ENCODE assay signal across 20 mouse cellular contexts in genomic region chr2:92474920-92475319, GRCm38 (mm10). TPM values are rescaled to one million over a fixed set of nuclear protein-coding genes. Genes with fewer than 3 reads are reported as not detected.
A peak's percentile ranks its signal among the peaks of the same experiment; 100 is the strongest.
DNase-seq lines count a peak whose midpoint lies in the region; ATAC-seq and TF ChIP-seq lines count a peak whose summit lies in the region.
"Had no signal": no experiment of that assay in that cellular context is flagged by ENCODE, and none has a peak within 500 bp of the region (broad histone marks: within the 10 kb centered on the region; RNA-seq: fewer than 3 reads in every experiment).

No protein-coding gene starts in this region.

- H3K9me3 ChIP-seq in intestine, postnatal 0 days (ENCODE audit: control insufficient read depth) = no peaks in the 10 kb centered on the region
- H3K9me3 ChIP-seq: embryonic facial prominence, embryonic 12.5 days; forebrain, embryonic 12.5 days; heart, embryonic 15.5 days had no signal

- peak; percentile 33; the same call in 1 of the 2 replicates for TF ChIP-seq CTCF in intestine, postnatal 0 days (IDR thresholded peaks at IDR 0.05; ENCODE audit: low read depth)

- H3K9ac ChIP-seq in intestine, postnatal 0 days (ENCODE audit: low read depth, low read length) = no peak overlapping the region
- H3K9ac ChIP-seq: embryonic facial prominence, embryonic 12.5 days; forebrain, embryonic 12.5 days; heart, embryonic 15.5 days; hindbrain, embryonic 14.5 days had no signal

- no peak overlapping the region for H3K4me3 ChIP-seq in intestine, postnatal 0 days (ENCODE audit: low read depth, low read length)
- H3K4me3 ChIP-seq: embryonic facial prominence, embryonic 12.5 days; forebrain, embryonic 12.5 days; heart, adult 2 months; heart, embryonic 15.5 days had no signal

- no peaks in the 10 kb centered on the region for H3K36me3 ChIP-seq in intestine, postnatal 0 days (ENCODE audit: control insufficient read depth, insufficient read depth)
- H3K36me3 ChIP-seq: embryonic facial prominence, embryonic 12.5 days; forebrain, embryonic 12.5 days; heart, embryonic 15.5 days had no signal

- DNase-seq in ES-CJ7 (ENCODE audit: low read depth, low spot score) = peak; percentile 70
- peak; percentile 65 for DNase-seq in ZHBTc4 (ENCODE audit: low read depth, low spot score)
- DNase-seq in frontal cortex, postnatal 25 days (ENCODE audit: low spot score in 2 of 2) = no peak
- no peak for DNase-seq in spleen, postnatal 14 days (ENCODE audit: low spot score in 2 of 2)
- no peak for DNase-seq in ovary, postnatal 10 days (ENCODE audit: low spot score)
- DNase-seq in layer of hippocampus, adult 11-12 months (ENCODE audit: low spot score) = no peak
- DNase-seq: adrenal gland, postnatal 10 days; cerebellum, adult 11 months; cerebellum, adult 8-10 months; cerebellum, postnatal 25 days; gastrocnemius, postnatal 14 days; heart, adult 2 months; heart, postnatal 14 days had no signal

- 75% methylated on average over 3 of the region's 3 CpGs for WGBS in intestine, postnatal 0 days

- no peaks in the 10 kb centered on the region; the same call in 1 of the 2 replicates for H3K27me3 ChIP-seq in intestine, postnatal 0 days (replicated peaks; ENCODE audit: control insufficient read depth, insufficient read depth, low read length)
- H3K27me3 ChIP-seq: embryonic facial prominence, embryonic 12.5 days; forebrain, embryonic 12.5 days; heart, embryonic 15.5 days had no signal

- ATAC-seq in intestine, postnatal 0 days = peak; percentile 66
- ATAC-seq: forebrain, embryonic 16.5 days had no signal

- no peak overlapping the region for H3K27ac ChIP-seq in intestine, postnatal 0 days (ENCODE audit: low read depth, low read length)
- H3K27ac ChIP-seq: embryonic facial prominence, embryonic 12.5 days; forebrain, embryonic 12.5 days; heart, adult 2 months; heart, embryonic 15.5 days; hindbrain, embryonic 14.5 days had no signal

- H3K4me1 ChIP-seq in intestine, postnatal 0 days (replicated peaks; ENCODE audit: control insufficient read depth, insufficient read depth, low read length) = no peaks in the 10 kb centered on the region
- H3K4me1 ChIP-seq: forebrain, embryonic 12.5 days had no signal

- no peak overlapping the region for H3K4me2 ChIP-seq in intestine, postnatal 0 days (replicated peaks; ENCODE audit: low read depth)
- H3K4me2 ChIP-seq: embryonic facial prominence, embryonic 12.5 days; forebrain, embryonic 12.5 days; heart, embryonic 11.5 days; heart, embryonic 15.5 days; hindbrain, embryonic 14.5 days had no signal

RNA-seq across cellular contexts. Expression of gene Slc35c1, which starts 14.6 kb away (rescaled TPM):
- polyA plus RNA-seq in intestine, postnatal 0 days (2015; fragmentation: Nextera tagmentation; extraction: Ambion mirVana) = 51.9 and 59.2 TPM in 2 replicates

RNA-seq across cellular contexts. Expression of gene Cry2, which starts 41.1 kb away (rescaled TPM):
- 10.0 and 11.7 TPM in 2 replicates for polyA plus RNA-seq in intestine, postnatal 0 days (2015; fragmentation: Nextera tagmentation; extraction: Ambion mirVana)

Comparison
In these comparisons a context has a peak if more than half of its experiments do, and no peak if none do; other contexts are left out.
1. DNase-seq: peak in ES-CJ7 (single experiment) and ZHBTc4 (single experiment); none in frontal cortex, postnatal 25 days (0 of 2), spleen, postnatal 14 days (0 of 2), ovary, postnatal 10 days (single experiment) and layer of hippocampus, adult 11-12 months (single experiment).